Mouse (Mus musculus) forelimb bud, embryonic 11.5 days (tissue): ENCODE data around the gene Fam216b.

Source experiments
- DNase-seq: peaks from one replicate; pipeline ENCODE4 v3.0.0-alpha.2; 2012; ENCODE audit warnings: low read depth, low spot score

Gene Fam216b

DNA sequence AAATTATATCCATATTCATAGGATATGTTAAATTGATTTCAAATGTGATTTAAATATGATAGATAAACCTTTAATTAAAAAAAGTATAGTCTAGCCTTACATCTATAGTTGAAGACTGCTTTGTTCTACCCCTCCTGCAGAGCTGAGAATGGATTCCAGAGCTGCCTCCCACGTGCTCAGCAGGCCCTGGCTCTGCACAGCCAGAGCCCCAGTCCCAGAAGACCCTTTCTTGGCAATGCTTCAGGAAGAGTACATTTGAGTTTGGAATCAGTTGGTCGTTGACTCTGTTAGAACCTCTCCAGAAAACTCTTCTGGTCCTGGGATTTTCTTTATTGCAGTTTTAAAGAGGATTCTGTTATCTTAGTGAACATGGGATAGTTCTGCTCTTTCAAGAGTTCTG is 45.7 kb downstream of the Fam216b start:
- DNase-seq = no peak

DNA sequence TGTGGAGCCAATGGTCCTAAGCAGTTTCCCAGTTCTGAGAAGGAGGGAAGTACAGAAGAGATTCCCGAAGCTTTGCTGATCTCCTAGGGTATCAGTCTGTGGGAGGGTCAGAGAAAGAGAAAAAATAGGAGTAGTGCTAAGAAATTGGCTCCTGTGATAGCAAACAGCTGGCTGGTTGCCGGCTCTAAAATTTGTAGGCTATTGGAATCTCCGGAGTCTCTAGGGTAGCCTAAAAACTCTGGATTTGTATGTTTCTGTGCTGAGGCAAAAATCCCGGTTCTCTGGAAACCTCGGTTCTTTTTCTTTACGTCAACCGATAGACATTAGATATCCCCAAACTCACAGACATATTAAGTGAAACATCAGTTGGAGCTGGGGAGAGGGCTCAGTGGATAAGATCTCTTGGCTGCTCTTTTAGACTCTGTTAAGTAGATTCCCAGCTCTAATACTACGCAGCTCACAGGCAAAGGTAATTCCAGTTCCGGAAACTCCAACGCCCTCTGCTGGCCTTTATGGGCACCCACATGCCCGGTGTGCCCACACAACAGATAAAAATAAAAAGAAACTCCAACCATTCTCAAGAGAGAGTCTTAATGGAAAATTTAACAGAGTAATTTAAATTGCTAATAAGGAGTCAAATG is 46.8 kb downstream of the Fam216b start:
- no peak for DNase-seq

GRCm38 (mm10) chr14:78040643-78041042 is 48.2 kb downstream of the Fam216b start:
- DNase-seq = no peak

GRCm38 (mm10) chr14:78038876-78039275 is 49.9 kb downstream of the Fam216b start:
- DNase-seq = no peak
